Mouse (Mus musculus): ENCODE data around the gene Pcsk6.

Gene Pcsk6

DNA sequence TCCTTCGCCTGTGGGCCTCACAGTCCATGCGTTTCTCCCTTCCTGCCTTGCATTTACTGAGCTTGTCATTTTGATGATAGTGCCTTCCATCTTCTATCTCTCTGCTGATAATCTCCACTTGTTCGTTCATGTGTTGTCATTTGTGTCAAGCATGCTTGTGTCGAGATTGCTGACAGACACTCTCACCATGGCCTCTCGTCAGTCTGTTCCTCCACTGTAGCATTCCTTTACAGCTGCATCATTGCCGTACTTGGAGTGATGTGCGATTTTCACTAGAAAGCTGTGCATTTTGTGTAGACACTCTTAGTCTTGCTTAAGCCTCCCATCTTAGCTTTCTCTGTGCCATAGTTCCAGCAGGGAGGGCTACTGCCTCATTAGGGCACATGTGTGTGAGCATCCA lies 79.5 kb downstream of the Pcsk6 start:
- DNase-seq (ENCODE audit: low spot score) = no peak

- DNase-seq (ENCODE audit: low spot score) = no peak
These were observed 83.9 kb downstream of the Pcsk6 start for GRCm38 (mm10) chr7:65945342-65945993.

- DNase-seq (ENCODE audit: low spot score) = no peak
These were observed 84.9 kb downstream of the Pcsk6 start for GRCm38 (mm10) chr7:65946397-65946796.

DNA sequence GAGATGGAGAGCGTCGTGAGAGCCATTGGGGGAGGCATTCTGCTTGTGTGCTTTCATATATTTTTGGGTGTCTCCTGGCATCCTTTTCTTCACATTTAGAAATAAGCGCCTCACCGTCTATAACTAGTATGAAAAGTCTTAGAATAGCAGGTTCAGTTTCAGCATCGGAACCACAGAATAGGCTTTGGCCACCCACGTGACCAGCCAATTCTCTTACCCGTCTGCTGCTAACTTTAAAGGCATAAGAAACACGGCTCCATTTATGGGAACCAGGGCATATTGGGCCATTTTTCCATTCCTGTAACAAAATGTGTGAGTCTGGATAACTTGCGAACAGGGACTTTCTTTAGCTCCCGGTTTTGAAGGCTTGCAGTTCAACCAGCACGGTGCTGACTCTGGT lies 87.4 kb downstream of the Pcsk6 start:
- DNase-seq (ENCODE audit: low spot score) = no peak

DNA sequence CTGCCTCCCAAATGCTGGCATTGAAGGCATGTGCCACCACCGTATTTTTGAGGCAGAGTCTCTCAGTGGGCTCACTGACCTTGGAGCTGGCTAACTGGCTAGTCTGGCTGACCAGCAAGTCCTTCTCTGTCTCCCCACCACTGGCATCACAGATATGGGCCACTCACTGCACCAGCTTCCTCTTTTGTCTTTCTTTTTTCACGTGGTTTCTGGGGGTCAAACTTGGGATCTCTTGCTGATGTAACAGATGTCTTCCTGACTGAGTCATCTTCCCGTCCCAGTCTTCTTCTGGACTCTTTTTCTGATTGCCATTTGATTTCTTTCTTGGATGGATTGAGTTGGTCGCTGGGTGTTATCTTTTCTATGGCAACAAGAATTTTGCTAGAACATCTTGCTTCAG lies 93.0 kb downstream of the Pcsk6 start:
- DNase-seq (ENCODE audit: low spot score) = no peak

GRCm38 (mm10) chr7:65955304-65956220 lies 94.0 kb downstream of the Pcsk6 start:
- no peak for DNase-seq (ENCODE audit: low spot score)

GRCm38 (mm10) chr7:65957245-65957644 lies 95.7 kb downstream of the Pcsk6 start:
- no peak for DNase-seq (ENCODE audit: low spot score)

DNA sequence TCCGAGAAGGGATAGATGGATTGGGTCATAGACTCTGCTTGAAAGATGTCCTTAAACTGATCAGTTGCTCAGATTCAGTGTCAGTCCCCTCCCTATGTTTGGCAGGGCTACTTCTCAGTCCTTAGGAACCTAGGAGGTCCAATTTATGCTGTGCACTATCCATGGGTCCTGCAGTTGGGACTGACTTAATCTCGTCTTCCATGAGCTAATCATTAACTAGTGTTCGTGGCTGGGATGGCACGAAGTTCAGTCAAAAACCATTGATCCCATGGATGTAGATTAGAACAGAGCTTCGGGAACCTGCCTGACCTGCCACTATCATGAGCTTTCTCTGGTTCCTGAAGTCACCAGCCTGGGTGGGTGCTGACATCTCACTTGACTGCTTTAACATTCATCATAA lies 96.6 kb downstream of the Pcsk6 start:
- no peak for DNase-seq (ENCODE audit: low spot score)

GRCm38 (mm10) chr7:65959221-65959924 lies 97.8 kb downstream of the Pcsk6 start:
- DNase-seq (ENCODE audit: low spot score) = no peak

- DNase-seq (ENCODE audit: low spot score) = no peak
These were observed 101.1 kb downstream of the Pcsk6 start for GRCm38 (mm10) chr7:65962611-65963010.

- DNase-seq (ENCODE audit: low spot score) = no peak
These were observed 102.9 kb downstream of the Pcsk6 start for GRCm38 (mm10) chr7:65964398-65964797.

- no peak for DNase-seq (ENCODE audit: low spot score)
These were observed 109.8 kb downstream of the Pcsk6 start for GRCm38 (mm10) chr7:65971301-65971700.

DNA sequence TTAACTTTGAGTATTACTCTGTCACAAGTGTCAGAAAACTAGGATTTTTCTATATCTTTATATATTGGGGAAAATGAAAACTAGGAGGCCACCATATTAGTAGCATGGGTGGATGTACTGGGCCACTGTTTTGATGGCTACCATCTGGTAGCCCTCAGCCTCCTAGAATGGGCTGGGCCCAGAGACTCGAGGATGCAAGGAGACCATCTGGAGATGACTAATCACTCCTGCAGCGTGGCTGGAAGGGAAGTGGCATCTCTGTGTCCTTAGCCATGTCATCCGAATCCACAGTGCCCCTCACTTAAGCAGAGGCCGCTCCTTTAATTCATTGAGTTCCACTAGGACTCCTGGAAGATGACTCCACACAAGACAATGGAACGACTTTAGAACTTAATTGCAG lies 115.8 kb downstream of the Pcsk6 start:
- no peak for DNase-seq (ENCODE audit: low spot score)

- no peak for DNase-seq (ENCODE audit: low spot score)
These were observed 116.4 kb downstream of the Pcsk6 start for GRCm38 (mm10) chr7:65977977-65978376.

GRCm38 (mm10) chr7:65978996-65979823 lies 117.7 kb downstream of the Pcsk6 start:
- DNase-seq (ENCODE audit: low spot score) = no peak

DNA sequence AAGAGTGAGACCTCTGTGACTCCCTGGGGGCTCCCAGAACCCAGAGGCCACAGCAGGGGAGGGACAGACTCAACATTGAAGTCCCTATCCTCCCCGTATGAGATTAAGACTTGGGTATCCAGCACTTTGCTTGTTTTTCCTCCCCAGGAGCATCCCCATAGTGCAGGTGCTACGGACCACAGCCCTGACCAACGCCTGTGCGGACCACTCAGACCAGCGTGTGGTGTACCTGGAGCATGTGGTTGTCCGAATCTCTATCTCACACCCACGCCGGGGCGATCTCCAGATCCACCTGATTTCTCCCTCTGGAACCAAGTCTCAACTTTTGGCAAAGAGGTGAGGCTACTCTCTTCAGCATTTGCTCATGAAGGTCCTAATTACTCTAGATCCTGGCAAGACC lies 118.5 kb downstream of the Pcsk6 start:
- no peak for DNase-seq (ENCODE audit: low spot score)

GRCm38 (mm10) chr7:65982057-65982456 lies 120.5 kb downstream of the Pcsk6 start:
- DNase-seq (ENCODE audit: low spot score) = no peak

- DNase-seq (ENCODE audit: low spot score) = no peak
These were observed 126.7 kb downstream of the Pcsk6 start for GRCm38 (mm10) chr7:65988249-65988648.

GRCm38 (mm10) chr7:65988709-65989108 lies 127.2 kb downstream of the Pcsk6 start:
- DNase-seq (ENCODE audit: low spot score) = no peak

DNA sequence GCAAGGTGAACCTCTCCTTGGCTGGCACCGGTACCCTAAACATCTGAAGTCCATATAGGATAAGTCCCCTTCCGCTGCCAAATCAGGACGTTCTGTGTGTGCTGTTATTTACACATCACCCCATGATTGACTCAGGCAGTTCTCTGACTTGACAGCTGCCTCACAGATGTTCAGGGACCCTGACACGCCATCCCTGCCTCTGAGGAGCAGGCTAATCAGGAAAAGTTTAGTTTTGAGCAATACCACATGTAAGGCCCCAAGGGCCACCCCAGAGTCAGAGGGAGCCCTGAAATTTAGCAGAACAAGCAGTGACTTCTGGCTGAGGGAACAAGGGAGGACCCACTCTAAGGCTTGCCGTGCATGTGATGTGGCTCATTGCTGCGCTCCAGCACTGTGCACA lies 130.8 kb downstream of the Pcsk6 start:
- DNase-seq (ENCODE audit: low spot score) = no peak

- no peak for DNase-seq (ENCODE audit: low spot score)
These were observed 131.9 kb downstream of the Pcsk6 start for GRCm38 (mm10) chr7:65993410-65993809.

All from T-cell, adult 2 months (primary cell).